Mouse (Mus musculus): Measurements from ENCODE around the gene Il9.

DNA sequence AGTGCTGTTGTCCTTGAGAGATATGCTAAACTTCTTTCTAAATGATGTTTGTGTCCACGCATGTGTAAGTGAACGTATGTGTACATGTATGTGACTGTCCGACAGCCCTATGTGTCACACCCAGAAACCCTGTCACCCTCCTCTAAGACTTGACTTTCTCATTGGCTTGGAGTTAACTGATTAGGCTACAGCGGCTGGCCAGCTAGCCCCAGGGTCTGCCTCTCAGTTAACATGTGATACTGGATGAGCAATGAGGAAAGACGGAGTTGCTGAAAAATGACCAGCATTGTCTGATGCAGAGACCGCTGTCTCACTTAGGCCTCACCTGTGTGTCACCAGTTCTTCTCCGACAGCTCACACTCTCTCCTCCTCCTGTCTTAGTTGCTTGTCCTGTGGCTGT, 45.8 kb upstream of the Il9 start:
- no peak for TF ChIP-seq POLR2A (IDR thresholded peaks at IDR 0.05; ENCODE audit: low read depth, low read length)
- no peak for TF ChIP-seq CTCF (IDR thresholded peaks at IDR 0.05; ENCODE audit: extremely low read depth, insufficient read length, insufficient replicate concordance, low read depth, low read length)
